Mouse (Mus musculus) hindbrain, embryonic 12.5 days (tissue): ENCODE results near the gene Kdm2b. TPM values are rescaled to one million over a fixed set of nuclear protein-coding genes. Genes with fewer than 3 reads are reported as not detected.

Source experiments
- ATAC-seq: fragments of 200-750 bp; cut with Nextera tagmentation; 2 replicates; pipeline ENCODE4 v1.8.0; 2017; ENCODE audit warnings: moderate TSS enrichment; ENCODE audit not compliant: low FRiP score
- H3K27ac ChIP-seq: fragments of 300-500 bp; sonication (generic); 2 replicates; pipeline ENCODE4 v1.5.1; 2016; ENCODE audit warnings: mild to moderate bottlenecking
- H3K27me3 ChIP-seq: fragments of 300-500 bp; sonication (generic); 2 replicates; pipeline ENCODE4 v1.6.1; 2016; ENCODE audit warnings: mild to moderate bottlenecking
- H3K36me3 ChIP-seq: fragments of 300-500 bp; sonication (generic); 2 replicates; pipeline ENCODE4 v1.6.1; 2016; ENCODE audit warnings: mild to moderate bottlenecking
- H3K4me1 ChIP-seq: fragments of 300-500 bp; sonication (generic); 2 replicates; pipeline ENCODE4 v1.6.1; 2016
- H3K4me2 ChIP-seq: fragments of 300-500 bp; sonication (generic); replicated peaks from 2 replicates; pipeline ENCODE4 v1.6.1; 2016; ENCODE audit warnings: mild to moderate bottlenecking
- H3K4me3 ChIP-seq: fragments of 300-500 bp; sonication (generic); 2 replicates; pipeline ENCODE4 v1.5.1; 2016; ENCODE audit warnings: mild to moderate bottlenecking
- H3K9ac ChIP-seq: fragments of 300-500 bp; sonication (generic); 2 replicates; pipeline ENCODE4 v1.6.1; 2016; ENCODE audit warnings: mild to moderate bottlenecking, moderate library complexity
- H3K9me3 ChIP-seq: fragments of 300-500 bp; sonication (generic); replicated peaks from 2 replicates; pipeline ENCODE4 v1.6.1; 2016; ENCODE audit warnings: mild to moderate bottlenecking
- WGBS: fragments of 180-500 bp; shearing (Covaris S2); methylation state at CpG from one replicate; pipeline ENCODE4 v1.1.7; 2016; 5-methylcytosine and 5-hydroxymethylcytosine counted together
- polyA plus RNA-seq: library from polyadenylated mRNA; unstranded; fragments of >200 nt; fragmentation: Nextera tagmentation; extraction: Ambion mirVana; gene quantifications from 2 replicates; pipeline ENCODE4 v1.2.1, GENCODE M21; 2016

Kdm2b gene
- polyA plus RNA-seq = 112 and 115 TPM in 2 replicates

DNA sequence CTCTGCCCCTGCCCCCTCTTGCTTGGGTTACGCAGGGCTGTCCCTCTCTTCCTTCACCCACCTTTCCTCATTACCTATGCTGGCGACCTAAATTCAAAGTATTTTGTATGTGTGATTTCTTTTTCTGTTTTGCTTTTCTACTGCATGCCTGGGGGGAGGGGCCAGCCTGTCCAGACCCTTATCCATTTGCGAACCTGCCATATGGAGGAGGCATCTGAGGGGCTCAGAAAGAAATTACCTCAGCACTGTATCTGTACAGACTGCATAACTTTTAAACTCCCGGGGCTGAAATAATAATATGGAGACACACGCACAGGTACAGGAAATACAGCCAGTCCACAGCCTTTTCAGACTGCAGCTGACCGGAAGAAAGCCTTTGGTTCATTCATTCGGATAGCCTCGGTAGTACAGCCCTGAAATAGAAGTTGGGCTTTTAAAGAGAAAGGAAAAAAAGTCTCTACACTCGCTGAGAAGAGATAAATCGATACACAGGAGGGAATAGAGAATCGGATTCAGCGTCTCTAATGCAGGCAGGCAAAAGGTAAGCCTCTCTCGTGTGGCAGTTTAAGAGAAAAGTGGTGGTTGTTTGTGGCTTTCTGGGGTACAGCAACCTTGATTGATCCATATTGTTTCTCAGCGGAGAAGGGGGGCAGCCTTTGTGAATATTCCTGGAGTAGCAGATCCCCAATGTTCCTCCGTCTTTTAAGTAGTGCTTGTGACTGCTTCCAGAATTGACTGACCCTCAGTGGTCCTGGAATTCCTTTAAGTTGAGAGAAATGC, at the start of gene Kdm2b:
Gene Kdm2b, minus strand, starts transcription at position 273 of the 780 bp plus-strand sequence.
- peak; percentile 46; the same call in 1 of the 2 replicates for ATAC-seq
- Histone ChIP-seq H3K9me3 (no peaks in the 10 kb centered on the region), H3K27ac (peak within 1 kb of the TSS; percentile 91), H3K4me3 (peak within 1 kb of the TSS; percentile 67), H3K27me3 (no peaks in the 10 kb centered on the region), H3K4me1 (peaks cover 64% of the 10 kb centered on the region), H3K4me2 (peak within 1 kb of the TSS; percentile 72), H3K9ac (peak within 1 kb of the TSS; percentile 80), H3K36me3 (no peaks in the 10 kb centered on the region)
- 2% methylated on average over 15 of the region's 15 CpGs for WGBS

DNA sequence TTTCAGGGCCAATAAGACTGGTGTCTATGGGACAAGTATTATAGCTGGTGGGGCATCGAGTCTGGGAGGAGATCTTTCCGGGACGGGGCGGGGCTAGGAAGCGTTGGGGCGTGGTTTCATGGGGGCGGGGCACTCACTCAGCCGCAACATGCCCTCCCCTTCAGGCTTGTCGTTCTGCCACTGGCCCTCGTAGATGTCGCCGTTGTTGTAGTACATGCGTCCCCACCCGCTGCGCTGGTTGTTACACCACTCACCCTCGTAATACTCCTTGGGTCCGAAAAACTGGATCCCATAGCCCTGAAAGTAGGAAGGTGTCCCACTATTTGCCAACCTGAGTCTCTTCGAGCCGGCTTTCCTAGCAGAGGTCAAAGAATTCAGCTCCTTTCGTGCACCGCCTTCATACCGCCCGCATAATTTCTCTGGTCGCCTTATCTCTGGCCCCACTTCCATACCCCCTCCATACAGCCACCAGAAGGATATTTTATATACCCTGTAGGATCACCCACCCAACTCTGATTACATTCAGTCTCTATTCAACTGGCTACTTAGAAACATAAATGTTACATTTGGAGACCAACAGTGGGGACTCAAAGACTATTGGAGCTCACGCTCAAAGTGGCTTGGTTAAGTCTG, 49.6 kb upstream of the Kdm2b start:
- H3K9me3 ChIP-seq = no peaks in the 10 kb centered on the region
- no peak for ATAC-seq
- H3K36me3 ChIP-seq = no peaks in the 10 kb centered on the region
- H3K27ac ChIP-seq = no peak overlapping the region
- H3K9ac ChIP-seq = no peak overlapping the region
- H3K4me2 ChIP-seq = peak overlapping the region; percentile 48
- H3K27me3 ChIP-seq = no peaks in the 10 kb centered on the region
- H3K4me1 ChIP-seq = peaks cover 7% of the 10 kb centered on the region
- peak overlapping the region; percentile 27 for H3K4me3 ChIP-seq
- WGBS = 4% methylated on average over 25 of the region's 25 CpGs

DNA sequence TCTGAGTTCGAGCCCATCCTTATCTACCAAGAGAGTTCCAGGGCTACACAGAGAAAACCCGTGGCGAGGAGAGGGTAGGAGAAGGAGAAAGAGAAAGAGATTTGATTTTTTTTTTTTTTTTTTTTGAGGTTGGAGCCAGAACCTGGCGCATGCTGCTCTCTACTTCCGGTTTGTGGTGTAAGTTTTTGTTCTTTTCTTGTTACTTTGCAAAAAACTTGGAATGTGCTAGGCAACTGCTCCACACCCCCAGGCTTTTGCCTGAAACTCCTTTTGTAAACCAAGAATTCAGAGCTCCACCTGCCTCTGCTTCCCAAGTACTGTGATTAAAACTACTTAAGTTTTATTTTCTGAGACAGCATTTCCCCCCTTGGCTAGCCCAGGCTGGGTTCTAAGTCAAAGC, 48.5 kb upstream of the Kdm2b start:
- no peaks in the 10 kb centered on the region for H3K9me3 ChIP-seq
- H3K9ac ChIP-seq = no peak overlapping the region
- H3K36me3 ChIP-seq = no peaks in the 10 kb centered on the region
- H3K4me3 ChIP-seq = no peak overlapping the region
- H3K4me1 ChIP-seq = peaks cover 7% of the 10 kb centered on the region
- no peaks in the 10 kb centered on the region for H3K27me3 ChIP-seq
- H3K27ac ChIP-seq = no peak overlapping the region
- H3K4me2 ChIP-seq = no peak overlapping the region
- no peak for ATAC-seq
- 90% methylated on average over 5 of the region's 5 CpGs for WGBS

DNA sequence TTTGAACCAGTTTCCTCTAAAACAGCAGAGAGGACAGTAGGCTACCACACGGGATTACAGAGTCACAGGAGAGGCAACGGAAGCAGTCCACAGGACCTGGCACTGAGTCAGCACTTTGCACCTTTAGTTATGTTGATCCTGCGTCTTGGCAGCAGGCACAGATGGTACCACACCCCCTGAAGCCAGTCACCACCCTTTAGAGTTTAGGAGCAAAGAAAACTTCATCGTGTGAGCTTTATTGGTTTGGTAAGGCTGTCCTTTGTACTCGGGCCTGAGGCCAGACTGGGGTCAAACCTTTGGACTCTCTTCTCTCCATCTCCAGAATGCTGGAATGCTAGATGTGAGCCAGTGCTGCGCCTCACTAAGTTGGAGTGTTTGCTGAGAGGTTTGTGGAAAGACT, 45.9 kb upstream of the Kdm2b start:
- Histone ChIP-seq H3K27me3 (no peaks in the 10 kb centered on the region), H3K9ac (no peak overlapping the region), H3K4me3 (no peak overlapping the region), H3K27ac (no peak overlapping the region), H3K4me1 (peaks cover 7% of the 10 kb centered on the region), H3K4me2 (no peak overlapping the region), H3K36me3 (peaks cover 10% of the 10 kb centered on the region; the same call in 1 of the 2 replicates), H3K9me3 (no peaks in the 10 kb centered on the region)
- no peak for ATAC-seq
- 34% methylated on average over 6 of the region's 6 CpGs for WGBS

DNA sequence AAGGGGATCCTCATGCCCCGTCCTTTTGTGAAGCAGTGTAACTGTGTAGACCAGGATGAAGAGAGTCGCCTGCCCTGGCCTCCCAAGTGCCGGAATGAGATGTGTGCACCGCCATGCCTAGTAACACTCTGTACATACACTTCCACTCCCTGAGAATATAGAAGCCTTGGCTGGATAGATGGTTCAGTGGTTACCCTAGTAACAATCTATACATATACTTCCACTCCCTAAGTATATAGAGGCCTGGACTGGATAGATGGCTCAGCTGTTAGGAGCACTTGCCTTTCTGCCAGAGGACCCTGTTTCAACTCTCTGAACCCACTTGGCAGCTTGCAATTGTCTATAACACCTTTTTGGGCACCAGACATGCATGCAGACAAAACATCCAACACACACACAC, 45.5 kb upstream of the Kdm2b start:
- no peak overlapping the region for H3K4me2 ChIP-seq
- peaks cover 10% of the 10 kb centered on the region; the same call in 1 of the 2 replicates for H3K36me3 ChIP-seq
- WGBS = 88% methylated on average over 4 of the region's 4 CpGs
- no peaks in the 10 kb centered on the region for H3K9me3 ChIP-seq
- peaks cover 7% of the 10 kb centered on the region for H3K4me1 ChIP-seq
- H3K27me3 ChIP-seq = no peaks in the 10 kb centered on the region
- H3K9ac ChIP-seq = no peak overlapping the region
- H3K27ac ChIP-seq = no peak overlapping the region
- no peak for ATAC-seq
- no peak overlapping the region for H3K4me3 ChIP-seq

DNA sequence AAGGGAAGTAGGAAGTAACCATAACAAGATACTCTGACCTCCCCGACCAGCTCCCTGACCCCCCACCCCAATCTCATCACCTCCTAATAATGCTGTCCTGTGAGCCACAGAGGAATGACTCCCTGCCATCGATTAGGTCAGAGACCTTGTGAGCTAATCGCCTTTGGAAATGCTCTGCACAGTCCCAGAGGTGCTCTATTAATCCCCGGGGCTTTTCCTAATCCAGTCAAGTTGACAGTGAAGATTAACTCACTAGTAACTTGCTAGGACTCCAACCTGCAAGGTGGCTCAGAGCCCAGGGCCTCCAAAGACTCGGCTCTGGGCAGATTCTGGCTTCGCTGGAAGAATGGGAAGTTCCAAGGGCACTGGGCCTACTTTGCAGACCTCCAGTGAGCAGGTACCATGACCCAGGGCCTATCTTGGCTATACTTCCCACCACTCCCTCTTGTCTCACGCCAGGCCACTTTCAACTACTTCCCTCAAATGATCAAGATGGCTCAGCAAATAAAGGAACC, 44.1 kb upstream of the Kdm2b start:
- H3K9me3 ChIP-seq = no peaks in the 10 kb centered on the region
- H3K4me2 ChIP-seq = no peak overlapping the region
- peaks cover 12% of the 10 kb centered on the region; the same call in 1 of the 2 replicates for H3K36me3 ChIP-seq
- WGBS = 82% methylated on average over 7 of the region's 7 CpGs
- H3K4me1 ChIP-seq = no peaks in the 10 kb centered on the region
- H3K4me3 ChIP-seq = no peak overlapping the region
- no peak for ATAC-seq
- H3K9ac ChIP-seq = no peak overlapping the region
- no peaks in the 10 kb centered on the region for H3K27me3 ChIP-seq
- H3K27ac ChIP-seq = no peak overlapping the region

DNA sequence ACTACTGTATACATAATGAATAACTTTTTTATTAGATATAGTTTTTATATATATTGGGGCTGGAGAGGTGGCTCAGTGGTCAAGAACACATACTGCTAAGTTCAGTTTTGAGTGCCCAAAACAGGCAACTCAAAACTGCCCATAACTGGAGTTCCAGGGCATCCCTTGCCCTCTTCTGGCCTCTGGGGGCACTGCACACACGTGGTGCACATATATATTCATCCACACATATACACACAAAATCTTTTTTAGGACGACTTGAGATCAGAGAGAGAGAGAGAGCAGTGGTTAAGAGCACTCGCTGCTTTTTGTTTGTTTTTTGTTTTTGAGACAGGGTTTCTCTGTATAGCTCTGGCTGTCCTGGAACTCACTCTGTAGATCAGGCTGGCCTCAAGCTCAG, 41.7 kb upstream of the Kdm2b start:
- Histone ChIP-seq H3K36me3 (peaks cover 12% of the 10 kb centered on the region; the same call in 1 of the 2 replicates), H3K27ac (no peak overlapping the region), H3K4me3 (no peak overlapping the region), H3K9me3 (no peaks in the 10 kb centered on the region), H3K27me3 (no peaks in the 10 kb centered on the region), H3K4me2 (no peak overlapping the region), H3K9ac (no peak overlapping the region), H3K4me1 (0 out of 2 replicates have a peak, but pooled peaks cover 5% of the 10 kb centered on the region)
- WGBS = 96% methylated on average over 3 of the region's 3 CpGs
- ATAC-seq = no peak

DNA sequence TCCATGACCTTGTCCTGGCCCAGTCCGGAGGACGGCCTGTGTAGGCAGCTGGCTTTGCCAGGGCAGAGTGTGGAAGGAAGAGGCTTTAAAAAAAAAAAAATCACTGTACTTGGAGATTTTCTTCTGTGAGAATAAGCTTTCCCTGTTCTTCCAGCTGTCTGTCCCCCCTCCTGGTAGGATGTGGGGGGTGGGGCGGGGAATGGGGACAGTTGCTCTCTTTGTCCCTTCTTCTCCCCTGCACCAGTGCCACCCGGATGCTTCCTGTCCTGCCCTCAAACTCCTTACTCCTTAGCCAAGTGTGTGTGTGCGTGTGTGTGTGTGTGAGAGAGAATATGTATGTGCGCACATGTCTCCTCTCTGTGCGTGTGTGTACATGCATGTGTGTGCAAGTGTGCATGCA, 40.1 kb upstream of the Kdm2b start:
- WGBS = 94% methylated on average over 7 of the region's 7 CpGs
- H3K9me3 ChIP-seq = no peaks in the 10 kb centered on the region
- H3K4me1 ChIP-seq = peaks cover 7% of the 10 kb centered on the region; the same call in 1 of the 2 replicates
- peaks cover 12% of the 10 kb centered on the region; the same call in 1 of the 2 replicates for H3K36me3 ChIP-seq
- no peaks in the 10 kb centered on the region for H3K27me3 ChIP-seq
- H3K27ac ChIP-seq = no peak overlapping the region
- H3K4me3 ChIP-seq = no peak overlapping the region
- ATAC-seq = no peak
- H3K9ac ChIP-seq = no peak overlapping the region
- no peak overlapping the region for H3K4me2 ChIP-seq

DNA sequence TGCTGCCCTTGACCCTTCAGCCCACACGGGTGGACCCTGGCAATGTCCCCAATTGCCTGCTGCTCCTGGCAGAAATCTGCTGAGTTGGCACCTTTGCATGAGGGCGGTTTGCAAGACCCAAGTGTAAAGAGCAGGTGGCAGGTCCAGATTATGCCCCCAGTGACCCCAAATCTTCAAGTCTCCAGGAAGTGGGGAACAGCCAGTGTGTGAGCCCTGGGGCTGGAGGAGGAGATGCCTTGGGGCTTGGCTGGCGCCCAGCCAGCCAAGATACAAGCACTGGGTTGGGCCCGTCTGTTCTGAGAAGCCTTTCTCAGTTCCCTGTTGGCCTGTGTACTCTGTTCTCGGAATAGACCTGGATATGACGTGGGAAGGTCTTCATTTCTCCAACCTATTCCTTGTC, 37.8 kb upstream of the Kdm2b start:
- H3K27me3 ChIP-seq = no peaks in the 10 kb centered on the region
- peaks cover 7% of the 10 kb centered on the region; the same call in 1 of the 2 replicates for H3K4me1 ChIP-seq
- no peak overlapping the region for H3K4me2 ChIP-seq
- no peak overlapping the region for H3K9ac ChIP-seq
- no peak for ATAC-seq
- H3K27ac ChIP-seq = no peak overlapping the region
- 76% methylated on average over 6 of the region's 6 CpGs for WGBS
- H3K36me3 ChIP-seq = peaks cover 12% of the 10 kb centered on the region; the same call in 1 of the 2 replicates
- H3K9me3 ChIP-seq = no peaks in the 10 kb centered on the region
- H3K4me3 ChIP-seq = no peak overlapping the region

DNA sequence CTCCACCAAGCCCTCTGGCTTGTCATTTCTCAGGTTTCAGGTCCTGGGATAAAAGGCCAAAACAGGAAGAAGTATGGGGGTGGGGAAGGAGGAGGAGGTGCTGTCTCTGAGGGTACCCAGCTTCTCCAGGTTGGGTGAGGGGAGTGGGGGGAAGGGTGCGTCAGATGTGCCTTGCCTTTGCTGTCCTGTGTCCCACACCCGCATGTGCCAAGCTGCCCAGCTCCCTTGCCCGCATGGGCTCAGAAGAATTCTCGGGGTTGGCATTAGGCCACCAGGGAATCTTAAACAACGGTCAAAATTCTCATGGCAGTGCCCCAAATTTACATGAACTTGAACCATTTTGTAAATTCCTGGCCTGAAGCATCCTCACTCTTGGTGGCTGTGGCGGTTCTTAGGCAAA, 36.8 kb upstream of the Kdm2b start:
- H3K4me1 ChIP-seq = peaks cover 7% of the 10 kb centered on the region; the same call in 1 of the 2 replicates
- H3K36me3 ChIP-seq = peaks cover 6% of the 10 kb centered on the region; the same call in 1 of the 2 replicates
- no peak overlapping the region for H3K4me3 ChIP-seq
- 66% methylated on average over 6 of the region's 6 CpGs for WGBS
- H3K27ac ChIP-seq = no peak overlapping the region
- no peak for ATAC-seq
- no peaks in the 10 kb centered on the region for H3K27me3 ChIP-seq
- H3K9me3 ChIP-seq = no peaks in the 10 kb centered on the region
- H3K4me2 ChIP-seq = no peak overlapping the region
- H3K9ac ChIP-seq = no peak overlapping the region

DNA sequence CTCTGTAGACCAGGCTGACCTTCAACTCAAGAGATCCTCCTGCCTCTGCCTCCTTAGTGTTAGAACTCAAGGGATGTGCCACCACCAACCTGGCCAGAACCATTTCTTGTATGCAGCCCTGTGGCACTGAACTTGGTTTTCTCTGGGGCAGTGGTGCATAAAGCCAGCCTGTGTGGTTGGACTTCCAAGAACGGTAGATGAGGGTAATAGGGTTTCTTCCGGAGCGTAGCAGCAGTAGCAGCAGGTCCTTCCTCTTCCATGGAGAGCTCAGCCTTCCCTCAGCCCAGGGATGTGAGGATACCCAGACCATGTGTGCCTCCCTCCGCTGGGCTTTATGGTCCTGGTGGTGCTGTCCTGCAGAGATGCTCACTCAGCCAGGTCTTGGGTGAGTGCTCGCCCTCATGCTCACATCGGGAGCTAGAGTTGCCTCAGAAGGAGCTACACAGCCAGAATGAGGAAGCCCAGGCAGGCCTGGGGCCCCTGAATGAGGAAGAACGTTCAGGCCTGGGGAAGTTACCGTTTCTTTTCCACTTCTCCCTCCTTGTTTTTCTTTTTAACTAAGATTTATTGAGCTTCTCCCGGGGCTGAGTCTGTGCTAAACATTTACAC, 35.4 kb upstream of the Kdm2b start:
- no peak for ATAC-seq
- H3K36me3 ChIP-seq = 0 out of 2 replicates have a peak, but pooled peaks cover 2% of the 10 kb centered on the region
- H3K9ac ChIP-seq = no peak overlapping the region
- H3K4me3 ChIP-seq = no peak overlapping the region
- H3K9me3 ChIP-seq = no peaks in the 10 kb centered on the region
- no peak overlapping the region for H3K27ac ChIP-seq
- peaks cover 7% of the 10 kb centered on the region; the same call in 1 of the 2 replicates for H3K4me1 ChIP-seq
- 86% methylated on average over 9 of the region's 9 CpGs for WGBS
- H3K27me3 ChIP-seq = no peaks in the 10 kb centered on the region
- no peak overlapping the region for H3K4me2 ChIP-seq

DNA sequence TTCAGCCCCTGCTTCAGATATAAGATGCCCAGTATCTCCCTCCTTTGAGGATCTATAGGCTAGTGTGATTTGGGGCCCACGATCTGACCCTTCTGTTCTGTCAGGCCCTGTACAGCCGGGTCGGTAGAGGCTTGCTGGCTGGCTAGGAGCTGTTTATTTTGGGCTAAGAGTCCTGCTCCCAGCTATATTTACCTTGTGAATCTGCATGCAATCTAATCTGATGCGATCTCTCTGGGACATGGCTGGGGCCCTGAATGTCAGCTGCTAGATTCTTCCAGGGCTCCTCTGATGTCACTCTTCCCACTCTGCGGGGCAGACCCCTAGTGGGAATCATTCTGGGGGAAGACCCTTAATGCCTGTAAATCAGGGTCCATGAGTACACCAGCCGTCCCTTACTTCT, 34.7 kb upstream of the Kdm2b start:
- Histone ChIP-seq H3K27me3 (no peaks in the 10 kb centered on the region), H3K9ac (no peak overlapping the region), H3K27ac (no peak overlapping the region), H3K36me3 (no peaks in the 10 kb centered on the region), H3K4me3 (no peak overlapping the region), H3K4me2 (no peak overlapping the region), H3K9me3 (no peaks in the 10 kb centered on the region), H3K4me1 (peaks cover 15% of the 10 kb centered on the region)
- WGBS = 90% methylated on average over 6 of the region's 6 CpGs
- ATAC-seq = no peak
